Mouse (Mus musculus) R1 (cell line): ENCODE measurements at regions not wholly inside any gene's neighbourhood (a gene's known extent, or its start where the extent isn't known, plus 50 kb on each side); places are given as distances from the start of the nearest gene placed in this dataset.

Source experiments
- DNase-seq: peaks from one replicate; pipeline ENCODE4 v3.0.0-alpha.2; 2018; ENCODE audit warnings: low read depth, low spot score

DNA sequence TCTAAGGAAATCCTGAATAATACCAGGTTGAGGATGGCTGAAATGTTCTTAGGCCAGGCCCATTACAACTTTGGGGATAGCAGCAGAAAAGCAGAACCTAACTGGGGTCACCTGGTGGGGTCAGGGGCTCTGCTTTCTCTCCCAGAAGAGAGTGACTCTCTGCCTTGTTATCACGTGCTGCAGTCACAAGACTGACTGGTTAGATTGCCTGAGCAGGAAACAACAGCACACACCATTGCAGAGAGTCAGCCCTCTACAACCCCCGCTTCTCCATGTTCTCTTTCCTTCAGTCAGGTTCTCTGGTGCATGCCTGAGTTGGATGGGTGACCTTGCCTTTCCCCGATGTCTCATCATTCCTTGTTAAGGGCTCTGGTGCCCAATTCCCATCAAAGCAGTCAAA is 91.2 kb upstream of the Hsd17b12 start:
- no peak for DNase-seq

DNA sequence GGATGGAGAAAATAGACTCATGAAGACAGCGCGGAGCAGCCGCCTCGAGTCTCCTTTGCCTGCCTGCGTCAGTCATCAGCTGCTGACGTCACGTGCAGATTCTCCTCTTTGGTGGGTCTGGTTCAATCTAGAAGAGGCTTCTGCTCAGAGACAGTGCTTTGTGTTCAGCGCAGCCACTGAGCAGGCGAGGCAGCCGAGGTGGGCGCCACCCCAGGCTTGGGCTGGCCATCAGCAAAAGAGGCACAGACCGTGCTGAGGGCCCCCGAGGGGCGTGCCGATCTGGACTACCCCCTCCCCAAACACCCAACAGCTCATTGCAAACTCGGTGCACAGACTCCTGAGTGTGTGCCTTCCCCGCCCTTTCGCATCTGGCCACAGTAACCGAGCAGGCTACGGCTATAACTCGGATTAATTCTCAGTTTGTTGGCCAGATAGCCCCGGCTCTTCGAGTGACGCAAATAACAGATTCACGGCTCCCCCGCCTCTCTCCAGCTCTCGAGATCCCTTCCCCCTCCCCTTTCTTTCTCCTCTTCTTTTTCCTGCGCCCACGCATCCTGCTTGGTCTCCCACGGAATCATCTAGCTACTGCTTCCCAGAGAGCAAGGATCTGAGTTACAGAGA is 89.2 kb upstream of the Hsd17b12 start:
- DNase-seq, result peak; percentile 70

GRCm38 (mm10) chr2:94246180-94246611 is 88.4 kb upstream of the Hsd17b12 start:
- DNase-seq, result no peak

DNA sequence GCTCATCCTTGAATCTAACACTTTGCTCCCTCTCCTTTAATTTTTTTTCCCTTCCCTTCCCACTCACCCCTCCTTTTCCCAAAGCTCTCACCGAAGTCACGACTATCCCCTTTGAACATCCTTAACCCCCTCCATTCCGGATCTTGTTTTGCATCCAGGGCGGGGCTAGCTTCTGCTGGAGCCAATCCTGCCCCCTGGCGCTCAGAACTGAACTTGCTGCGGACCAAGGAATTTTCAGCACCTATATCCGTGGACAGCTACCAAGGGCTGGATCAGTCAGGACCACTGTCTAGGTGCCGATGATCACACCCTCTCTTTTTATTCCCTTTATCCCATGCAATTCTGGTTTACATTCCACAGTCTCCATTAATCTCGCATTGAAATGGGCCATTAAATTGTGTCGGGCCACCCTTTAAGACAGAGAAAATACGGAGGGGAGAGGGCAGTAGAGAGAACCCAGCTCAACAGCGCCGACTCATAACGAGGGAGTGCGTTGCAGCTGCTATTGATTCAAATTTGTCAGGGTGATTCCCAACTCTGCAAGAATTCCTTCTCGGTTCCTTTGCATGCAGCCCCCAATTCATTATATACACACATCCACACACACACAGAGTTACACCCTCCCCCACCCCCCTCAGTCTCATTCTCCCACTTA is 87.7 kb upstream of the Hsd17b12 start:
- DNase-seq, result peak; percentile 90

DNA sequence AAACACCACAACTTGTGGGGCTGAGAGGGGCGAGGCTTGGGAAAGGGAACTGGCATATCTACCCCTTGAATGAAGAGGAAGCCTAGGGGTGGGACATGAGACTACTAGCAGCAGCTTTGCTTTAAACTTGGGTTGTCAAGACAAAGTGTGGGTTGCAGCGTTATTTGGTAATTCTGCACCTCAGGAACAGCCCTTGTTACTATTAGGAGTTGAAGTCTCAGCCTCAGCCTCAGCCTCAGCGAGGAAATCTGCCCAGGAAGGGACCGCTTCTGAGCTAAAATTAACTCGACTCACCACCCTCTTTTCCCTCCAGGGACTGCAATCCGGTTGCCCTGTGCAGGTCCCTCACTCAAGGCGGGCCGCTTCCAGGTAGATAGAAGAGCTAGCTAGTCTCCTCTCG is 86.4 kb upstream of the Hsd17b12 start:
- DNase-seq, result no peak

GRCm38 (mm10) chr2:94243053-94243916 is 85.5 kb upstream of the Hsd17b12 start:
- DNase-seq, result peak; percentile 76

- no peak for DNase-seq
These were observed 84.8 kb upstream of the Hsd17b12 start for GRCm38 (mm10) chr2:94242406-94243052.

- no peak for DNase-seq
These were observed 84.3 kb upstream of the Hsd17b12 start for GRCm38 (mm10) chr2:94242051-94242397.

- DNase-seq, result no peak
These were observed 83.7 kb upstream of the Hsd17b12 start for GRCm38 (mm10) chr2:94241301-94242050.

GRCm38 (mm10) chr2:94240411-94240810 is 82.6 kb upstream of the Hsd17b12 start:
- DNase-seq, result no peak

GRCm38 (mm10) chr2:94239573-94239972 is 81.8 kb upstream of the Hsd17b12 start:
- no peak for DNase-seq

- DNase-seq, result no peak
These were observed 78.7 kb upstream of the Hsd17b12 start for GRCm38 (mm10) chr2:94236479-94236878.

GRCm38 (mm10) chr2:94233597-94233996 is 75.8 kb upstream of the Hsd17b12 start:
- no peak for DNase-seq

- peak; percentile 16 for DNase-seq
These were observed 61.7 kb upstream of the Hsd17b12 start for GRCm38 (mm10) chr2:94219421-94219820.

DNA sequence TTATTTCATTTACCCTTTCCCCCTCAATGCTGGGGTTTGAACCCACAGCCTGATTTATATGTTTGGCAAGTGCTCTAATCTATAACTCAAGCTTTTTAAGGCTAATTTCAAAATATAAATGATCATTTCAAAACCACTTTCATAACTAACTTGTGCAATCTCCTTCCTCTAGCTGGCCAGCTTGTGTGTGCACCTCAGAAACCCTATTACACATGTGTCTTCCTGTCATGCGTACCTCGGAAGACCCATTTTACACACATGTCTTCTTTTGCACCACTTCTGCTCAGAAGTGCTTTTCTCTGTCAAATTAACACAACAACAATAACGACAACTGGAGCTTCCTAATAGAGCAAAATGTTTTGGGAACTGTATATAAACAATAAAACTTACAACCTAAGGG is 59.7 kb upstream of the Hsd17b12 start:
- no peak for DNase-seq

DNA sequence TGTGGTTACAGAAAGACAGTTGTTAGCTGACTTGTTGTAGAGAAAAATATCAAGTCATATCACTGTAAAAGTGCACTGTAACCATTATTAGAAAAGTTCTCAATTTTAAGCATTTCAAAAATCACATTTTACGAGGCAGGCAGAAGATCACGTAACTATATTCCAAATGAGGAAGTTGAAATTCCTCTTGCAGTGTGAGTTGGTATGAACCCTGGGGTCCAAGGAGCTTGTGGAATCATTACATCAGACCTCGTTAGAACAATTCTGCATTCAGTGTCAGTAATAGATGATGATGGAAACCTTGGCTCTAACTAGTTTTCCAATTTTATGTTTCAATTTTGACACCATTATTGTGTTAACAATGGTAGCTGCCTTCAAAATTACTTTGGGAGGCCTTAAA is 57.7 kb upstream of the Hsd17b12 start:
- no peak for DNase-seq
